Mouse (Mus musculus) olfactory bulb, adult 2 months (tissue): ENCODE results near the gene Hdac9.

ENCODE experiments used
- CTCF ChIP-seq: fragments of 200-500 bp; IDR thresholded peaks from 2 replicates; pipeline ENCODE4 v1.5.1; 2012; ENCODE audit warnings: low read depth, mild to moderate bottlenecking, low read length, moderate library complexity; ENCODE audit not compliant: insufficient read depth
- POLR2A ChIP-seq: fragments of 200-500 bp; IDR thresholded peaks from 2 replicates; pipeline ENCODE4 v1.6.1; 2012; ENCODE audit warnings: mild to moderate bottlenecking, low read depth, low read length, moderate library complexity; ENCODE audit not compliant: insufficient read depth

DNA sequence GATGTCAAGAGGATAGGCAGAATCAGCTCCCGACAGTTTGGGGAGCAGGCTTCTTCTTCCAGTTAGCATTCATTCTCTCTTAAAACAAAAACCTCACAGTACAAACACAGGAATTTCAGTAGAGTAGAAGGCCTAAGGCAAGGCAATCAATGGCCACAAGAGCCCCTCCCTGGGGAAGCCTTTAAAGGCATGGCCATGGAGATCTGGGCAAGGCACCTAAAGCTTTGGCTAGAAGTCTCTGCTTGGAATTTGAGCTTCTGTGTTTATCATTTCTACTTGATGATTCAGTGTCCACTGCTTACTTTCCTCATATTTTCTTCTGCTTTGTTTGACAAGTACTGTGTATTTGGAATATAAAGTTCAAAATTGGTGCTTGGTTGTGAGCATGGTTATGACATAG, 429.2 kb downstream of the Hdac9 start:
- TF ChIP-seq CTCF (no peak), POLR2A (no peak)
